Mouse (Mus musculus) adrenal gland, postnatal 36 days (tissue): Measurements from ENCODE around the gene Cass4. TPM values are rescaled to one million over a fixed set of nuclear protein-coding genes. Genes with fewer than 3 reads are reported as not detected.

Source experiments
- DNase-seq, 2 experiments: peaks; one replicate each; pipeline ENCODE4 v3.0.0; 2021; ENCODE audit warnings: mixed read lengths in 1 of 2
- long read RNA-seq, 2 experiments: library from polyadenylated mRNA; stranded (forward); transcript quantifications; one replicate each; pipeline ENCODE4 v2.0.0; 2021; ENCODE audit warnings: borderline sequencing depth in 2 of 2
- total RNA-seq, 2 experiments: library from RNA; stranded (reverse); gene quantifications; 2 replicates each; pipeline ENCODE4 v1.2.3; 2021

The Cass4 gene
- under 1 TPM; 0.13 to 0.43 TPM for total RNA-seq
- long read RNA-seq, experiment 1, result 0 reads
- long read RNA-seq, experiment 2, result 0 reads

- DNase-seq, result peak in 1 of 2 experiments; percentile 42
Observed at GRCm38 (mm10) chr2:172393391-172394051, at the start of gene Cass4. Gene Cass4, plus strand, starts transcription at chr2:172393794.

- no peak for DNase-seq
Observed at GRCm38 (mm10) chr2:172344669-172345068, 48.9 kb upstream of the Cass4 start.

- DNase-seq, result peak; percentile 97 to 99
Observed at GRCm38 (mm10) chr2:172345258-172345738, 48.3 kb upstream of the Cass4 start, which contains the start of gene Fam210b. Gene Fam210b, plus strand, starts transcription at chr2:172345565.

GRCm38 (mm10) chr2:172346034-172346929, 47.3 kb upstream of the Cass4 start:
- peak; percentile 75 to 76 for DNase-seq

GRCm38 (mm10) chr2:172346933-172347611, 46.5 kb upstream of the Cass4 start:
- DNase-seq, result peak in 1 of 2 experiments; percentile 49

GRCm38 (mm10) chr2:172348297-172348950, 45.2 kb upstream of the Cass4 start:
- DNase-seq, result no peak

GRCm38 (mm10) chr2:172349776-172350175, 43.8 kb upstream of the Cass4 start:
- no peak for DNase-seq

GRCm38 (mm10) chr2:172350773-172351172, 42.8 kb upstream of the Cass4 start:
- DNase-seq, result no peak

- no peak for DNase-seq
Observed at GRCm38 (mm10) chr2:172353218-172353617, 40.4 kb upstream of the Cass4 start.

- no peak for DNase-seq
Observed at GRCm38 (mm10) chr2:172354761-172355160, 38.8 kb upstream of the Cass4 start.

GRCm38 (mm10) chr2:172355833-172356232, 37.8 kb upstream of the Cass4 start:
- no peak for DNase-seq

GRCm38 (mm10) chr2:172363176-172363575, 30.4 kb upstream of the Cass4 start:
- DNase-seq, result no peak

- peak; percentile 96 to 97 for DNase-seq
Observed at GRCm38 (mm10) chr2:172370411-172371223, 23.0 kb upstream of the Cass4 start, which contains the start of the genes Aurka and Cstf1. Gene Aurka, minus strand, starts transcription at chr2:172370535. Gene Cstf1, plus strand, starts transcription at chr2:172370681.

GRCm38 (mm10) chr2:172371258-172371657, 22.3 kb upstream of the Cass4 start:
- DNase-seq, result no peak

GRCm38 (mm10) chr2:172376551-172376950, 17.0 kb upstream of the Cass4 start:
- DNase-seq, result peak; percentile 22 to 25

- DNase-seq, result no peak
Observed at GRCm38 (mm10) chr2:172376999-172377515, 16.5 kb upstream of the Cass4 start.

- peak; percentile 33 to 61 for DNase-seq
Observed at GRCm38 (mm10) chr2:172378332-172378731, 15.3 kb upstream of the Cass4 start.

- no peak for DNase-seq
Observed at GRCm38 (mm10) chr2:172380513-172380912, 13.1 kb upstream of the Cass4 start.

GRCm38 (mm10) chr2:172381341-172381740, 12.3 kb upstream of the Cass4 start:
- DNase-seq, result no peak

GRCm38 (mm10) chr2:172381898-172382297, 11.7 kb upstream of the Cass4 start:
- no peak for DNase-seq
